Mouse (Mus musculus): ENCODE data around the gene Trpc7. TPM values are rescaled to one million over a fixed set of nuclear protein-coding genes. Genes with fewer than 3 reads are reported as not detected.
A peak's percentile ranks its signal among the peaks of the same experiment; 100 is the strongest.

The Trpc7 gene
- total RNA-seq, 2 experiments from 2014 or later = not detected

DNA sequence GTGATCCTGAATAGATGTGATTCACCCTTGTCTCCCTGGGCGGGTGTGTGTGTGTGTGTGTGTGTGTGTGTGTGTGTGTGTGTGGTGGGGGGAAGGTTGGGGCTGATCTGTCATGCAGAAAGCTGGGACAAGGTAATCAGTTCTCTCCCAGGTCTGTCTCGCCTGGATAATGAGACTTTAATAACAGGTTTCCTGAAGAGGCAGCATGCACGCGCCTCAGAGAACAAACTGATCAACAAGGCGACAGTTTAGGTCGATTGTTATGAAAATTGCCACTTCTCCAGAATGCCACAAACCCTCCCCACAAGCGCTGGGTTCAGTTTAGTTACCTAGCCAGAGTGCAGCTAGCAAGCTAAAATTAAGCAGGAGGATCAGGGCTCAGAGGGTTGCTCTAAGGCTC is 101.4 kb downstream of the Trpc7 start:
- DNase-seq = no peak
- intact Hi-C loops (cut with DNase I) = no loop called here

DNA sequence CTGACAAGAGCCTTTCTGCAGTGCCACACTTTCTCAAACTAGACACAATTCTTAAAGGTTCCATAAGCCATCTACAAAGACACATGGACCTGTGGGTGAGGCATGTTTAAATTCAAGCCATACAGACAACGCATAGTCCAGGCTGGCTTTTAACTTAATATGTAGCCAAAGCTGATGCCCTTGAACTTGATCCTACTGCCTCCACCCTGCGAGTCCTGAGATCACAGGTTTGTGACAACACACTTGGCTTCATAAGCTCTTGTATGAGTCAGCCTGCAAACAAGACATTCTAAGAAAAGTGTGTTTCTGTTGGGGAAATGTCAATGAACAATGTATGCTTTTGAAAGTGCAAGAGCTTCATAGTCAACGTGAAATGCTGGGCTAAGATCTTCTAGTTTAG is 102.9 kb downstream of the Trpc7 start:
- DNase-seq = no peak
- intact Hi-C loops (cut with DNase I) = no loop called here

GRCm38 (mm10) chr13:56790683-56791082 is 105.1 kb downstream of the Trpc7 start:
- intact Hi-C loops (cut with DNase I) = no loop called here
- no peak for DNase-seq

- DNase-seq = no peak
- intact Hi-C loops (cut with DNase I) = no loop called here
Observed at GRCm38 (mm10) chr13:56782621-56783020, 113.2 kb downstream of the Trpc7 start.

DNA sequence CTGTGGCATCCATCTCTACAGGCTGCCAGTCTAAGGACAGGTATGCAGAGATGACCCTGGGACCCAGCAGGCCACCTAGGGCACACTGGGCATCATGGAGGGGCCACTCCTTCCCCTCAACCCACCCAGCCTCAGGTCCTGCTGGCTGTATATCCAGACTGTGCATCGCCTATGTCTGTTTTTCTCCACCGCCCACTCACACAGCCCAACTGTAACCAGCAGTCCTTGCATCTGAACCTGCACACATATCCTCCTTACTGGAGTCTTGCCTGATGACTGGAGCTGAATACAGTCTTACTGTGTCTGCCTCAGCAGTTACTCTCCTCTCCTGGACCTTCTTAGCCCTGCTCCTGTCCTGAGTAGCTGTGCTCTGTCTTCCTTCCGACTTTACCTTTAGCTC is 114.1 kb downstream of the Trpc7 start:
- DNase-seq = no peak
- intact Hi-C loops (cut with DNase I) = no loop called here

DNA sequence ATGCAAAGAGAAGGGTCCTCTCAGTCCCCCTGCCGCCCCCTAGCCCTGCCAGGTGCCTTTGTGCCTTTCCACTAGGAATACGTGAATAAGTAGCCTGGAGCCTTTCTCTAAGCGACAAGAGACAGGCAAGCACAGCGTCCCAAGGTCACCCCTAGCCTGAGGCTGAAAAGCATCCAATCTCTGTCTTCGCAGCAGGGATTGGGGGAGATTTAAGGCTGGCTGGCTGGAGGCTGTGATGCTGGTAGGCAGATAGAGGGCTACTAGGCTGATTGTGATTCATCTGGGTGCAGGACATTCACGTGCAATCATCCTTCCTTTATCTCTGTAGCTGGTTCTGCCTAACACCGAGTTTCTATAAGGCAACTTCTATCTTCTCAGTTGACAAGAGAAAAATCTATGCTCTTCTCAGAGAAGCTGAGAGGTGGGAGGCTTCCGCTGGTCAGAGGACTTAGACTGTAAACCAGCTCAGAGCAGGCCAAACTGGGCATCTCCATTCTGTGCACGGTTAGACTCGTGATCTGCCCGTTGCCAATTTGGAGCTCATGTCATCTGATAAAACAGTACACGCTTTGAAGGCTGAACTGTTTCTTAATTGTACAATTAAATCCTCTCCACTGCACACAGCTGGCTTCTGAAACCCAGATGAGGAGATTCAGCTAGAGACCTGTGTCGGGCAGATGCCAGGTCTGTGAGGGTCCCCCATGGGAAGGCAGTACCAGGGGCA is 114.9 kb downstream of the Trpc7 start:
- intact Hi-C loops (cut with DNase I) = no loop called here
- DNase-seq = no peak

DNA sequence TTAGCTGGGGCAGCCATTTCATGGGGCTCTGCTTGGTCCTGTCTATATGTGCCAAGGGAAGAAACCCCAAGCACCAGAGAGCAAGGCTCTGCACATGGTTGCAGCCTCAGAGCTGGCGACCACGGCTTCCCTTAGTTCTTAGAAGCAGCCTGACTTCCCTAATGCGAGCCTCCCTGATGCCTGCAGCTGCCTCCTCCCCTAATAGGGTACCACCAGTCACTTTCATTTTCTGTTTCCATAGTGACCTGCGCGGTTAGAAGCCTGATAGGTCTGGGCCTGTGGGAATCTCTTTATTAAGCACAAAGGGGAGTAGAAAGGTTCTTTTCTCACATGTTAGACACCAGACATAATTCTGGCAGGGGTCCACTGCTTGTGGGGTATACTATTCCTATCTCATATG is 121.5 kb downstream of the Trpc7 start:
- intact Hi-C loops (cut with DNase I) = no loop called here

DNA sequence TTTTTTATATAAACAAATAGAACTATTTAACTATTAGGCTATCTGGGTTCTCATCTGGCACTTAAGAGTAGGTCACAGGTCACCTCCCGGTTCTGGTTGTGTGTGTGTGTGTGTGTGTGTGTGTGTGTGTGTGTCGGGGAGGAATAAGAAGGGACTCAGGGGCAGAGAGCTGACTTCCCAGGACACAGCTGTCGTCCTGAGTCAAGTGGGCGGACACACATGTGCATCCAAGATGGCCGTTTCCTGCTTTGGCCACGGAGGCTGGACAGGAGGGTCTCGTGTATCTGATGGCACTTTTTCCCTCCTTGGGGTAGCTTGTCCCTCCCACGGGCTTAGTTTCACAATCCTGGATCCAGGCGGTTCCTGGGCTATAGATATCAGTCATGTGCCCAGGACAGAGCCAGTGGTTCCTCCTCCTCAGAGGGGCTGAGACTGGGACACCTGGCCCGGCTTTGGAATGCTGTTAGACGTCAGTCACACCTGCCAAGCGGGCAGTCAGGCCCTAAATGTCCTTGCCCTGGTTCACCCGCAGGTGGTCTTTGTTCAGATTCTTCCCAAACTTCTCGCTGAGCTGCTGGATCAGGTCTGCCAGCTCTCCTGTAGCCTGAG is 122.4 kb downstream of the Trpc7 start:
- intact Hi-C loops (cut with DNase I) = no loop called here
- DNase-seq = no peak

More for the DNA sequence above, 121.5 kb downstream of the Trpc7 start:
- DNase-seq = no peak

GRCm38 (mm10) chr13:56772592-56772991 is 123.2 kb downstream of the Trpc7 start:
- no peak for DNase-seq
- intact Hi-C loops (cut with DNase I) = no loop called here

DNA sequence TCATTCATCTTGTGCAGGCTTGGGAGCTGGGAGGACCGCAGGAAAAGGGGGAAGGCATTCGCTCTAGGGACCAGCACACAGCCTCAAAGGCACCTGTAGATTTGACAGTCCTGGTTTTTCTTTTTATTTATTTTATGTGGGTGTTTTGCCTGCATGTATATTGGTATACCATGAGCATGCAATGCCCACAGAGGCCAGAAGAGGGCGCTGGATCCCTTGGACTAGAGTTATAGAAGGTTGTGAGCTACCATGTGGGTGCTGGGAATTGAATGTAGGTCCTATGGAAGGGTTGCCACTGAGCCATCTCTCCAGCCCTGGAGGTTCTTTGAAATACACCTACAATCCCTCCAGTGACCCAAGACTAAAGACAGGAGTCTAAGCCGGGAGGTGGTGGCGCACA is 125.0 kb downstream of the Trpc7 start:
- intact Hi-C loops (cut with DNase I) = no loop called here
- DNase-seq = no peak

GRCm38 (mm10) chr13:56770136-56770578 is 125.6 kb downstream of the Trpc7 start:
- intact Hi-C loops (cut with DNase I) = no loop called here
- DNase-seq = no peak

DNA sequence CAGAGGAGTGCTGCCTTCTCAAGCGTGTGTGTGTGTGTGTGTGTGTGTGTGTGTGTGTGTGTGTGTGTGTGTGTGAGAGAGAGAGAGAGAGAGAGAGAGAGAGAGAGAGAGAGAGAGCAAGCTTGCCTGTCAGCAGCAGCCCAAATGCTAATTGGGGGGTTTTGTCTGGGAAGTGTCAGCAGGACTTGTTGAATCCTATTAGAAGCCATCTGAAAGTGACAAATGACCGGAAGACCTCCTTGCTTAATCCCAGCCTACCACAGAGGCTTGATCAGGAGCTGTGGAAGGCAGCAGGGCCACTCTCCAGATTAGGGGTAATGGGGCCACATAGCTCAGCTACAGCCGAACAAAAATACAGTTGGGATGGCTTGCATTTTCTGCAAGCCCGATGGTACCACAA is 126.4 kb downstream of the Trpc7 start:
- DNase-seq = no peak
- intact Hi-C loops (cut with DNase I) = no loop called here

GRCm38 (mm10) chr13:56766211-56766610 is 129.6 kb downstream of the Trpc7 start:
- DNase-seq = no peak
- intact Hi-C loops (cut with DNase I) = no loop called here

GRCm38 (mm10) chr13:56765284-56766032 is 130.3 kb downstream of the Trpc7 start:
- intact Hi-C loops (cut with DNase I) = no loop called here
- DNase-seq = no peak

DNA sequence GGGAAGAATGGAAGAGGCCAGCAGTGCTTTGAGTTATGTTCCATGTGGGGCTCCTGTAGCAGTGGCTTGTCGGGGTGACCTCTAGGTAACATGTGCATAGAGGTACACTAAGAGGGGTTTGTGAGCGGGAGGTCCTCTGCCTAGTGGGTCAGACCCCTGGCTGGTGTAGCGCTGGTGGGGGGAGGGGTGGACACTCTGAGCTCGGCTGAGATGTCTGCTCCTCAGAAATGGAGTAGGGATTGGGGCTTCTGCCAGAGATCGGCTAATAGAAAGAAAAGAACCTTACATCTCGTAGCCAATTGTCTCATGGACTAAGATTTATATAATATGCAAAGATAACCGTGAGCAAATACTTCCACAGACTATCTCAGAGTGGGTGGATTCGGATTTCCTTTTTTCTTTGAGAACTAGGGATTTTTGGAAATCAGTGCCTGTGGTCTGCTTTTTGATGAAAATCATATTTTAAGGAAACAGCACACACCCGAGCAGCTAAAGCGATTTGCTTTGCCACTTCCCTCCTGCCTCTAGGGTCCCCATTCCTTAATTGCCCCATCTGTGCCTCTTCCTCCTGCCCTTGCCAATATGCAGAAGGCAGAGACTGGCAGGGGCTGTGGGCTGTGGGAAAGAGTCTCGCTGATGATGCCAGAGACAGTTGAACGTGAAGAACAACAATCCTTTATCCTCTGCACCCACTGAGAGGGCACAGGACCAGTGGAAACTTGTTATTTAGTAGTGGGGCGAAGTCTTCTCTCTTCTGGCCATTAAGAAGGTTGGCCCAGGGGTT is 133.2 kb downstream of the Trpc7 start:
- DNase-seq = no peak
- intact Hi-C loops (cut with DNase I) = no loop called here

- peak; percentile 81 to 84 for DNase-seq
- intact Hi-C loops (cut with DNase I) = loop anchor here (2.0 to 5.0 kb wide), 3 partner anchors 101 to 284 kb away; no protein-coding TSS in a partner anchor
Observed at GRCm38 (mm10) chr13:56758492-56758891, 137.3 kb downstream of the Trpc7 start.

GRCm38 (mm10) chr13:56757201-56757600 is 138.6 kb downstream of the Trpc7 start:
- no peak for DNase-seq
- intact Hi-C loops (cut with DNase I) = loop anchor here (2.0 to 5.0 kb wide), 2 partner anchors 100 to 196 kb away; no protein-coding TSS in a partner anchor

GRCm38 (mm10) chr13:56755871-56756270 is 139.9 kb downstream of the Trpc7 start:
- peak; percentile 48 to 70 for DNase-seq
- intact Hi-C loops (cut with DNase I) = loop anchor here (2.0 to 5.0 kb wide), 2 partner anchors 99 to 195 kb away; no protein-coding TSS in a partner anchor

DNA sequence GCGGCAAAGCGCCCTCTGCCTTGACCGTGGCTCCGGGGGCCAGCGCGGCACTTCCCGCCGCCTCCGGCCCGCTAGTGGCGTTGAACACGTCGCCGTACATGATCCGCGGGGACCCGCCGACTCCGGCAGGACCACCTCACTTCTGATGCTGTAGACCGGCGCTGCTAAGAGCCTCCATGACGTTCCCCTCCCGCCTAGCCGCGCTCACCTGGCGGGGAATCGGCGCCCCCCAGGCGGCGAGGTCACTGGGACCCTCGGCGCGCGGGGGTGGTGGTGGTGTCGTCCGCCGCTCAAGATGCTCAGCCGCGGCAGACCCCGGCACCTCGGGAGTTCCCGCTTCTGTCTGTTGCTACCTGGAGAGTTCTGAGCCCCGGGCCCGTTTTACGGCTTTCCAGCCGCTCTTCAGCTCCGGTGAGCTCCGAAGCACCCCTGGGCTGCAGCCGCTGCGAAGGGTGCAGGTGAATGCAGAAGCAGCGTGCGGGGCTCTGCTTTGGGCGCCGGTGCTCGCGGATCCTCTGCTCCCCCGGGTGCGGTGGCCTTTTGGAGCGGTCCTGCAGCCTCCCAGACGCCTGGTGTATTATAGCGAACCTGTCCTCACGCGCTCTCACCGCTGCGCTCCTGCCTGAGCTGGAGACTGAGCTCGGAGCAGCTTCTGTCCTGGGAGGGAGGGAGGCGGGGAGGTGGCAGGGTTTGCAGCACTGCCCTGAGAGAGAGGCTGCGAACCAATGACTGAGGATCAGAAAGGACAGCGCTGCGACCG is 142.4 kb downstream of the Trpc7 start, which contains the start of gene Gm45623:
TSS of gene Gm45623 (minus strand) at position 636 of the 760 bp plus-strand sequence.
- DNase-seq = peak in 1 of 2 experiments; percentile 23
- intact Hi-C loops (cut with DNase I) = no loop called here

Data from heart, postnatal 14 days (tissue).